Mouse (Mus musculus): Measurements from ENCODE around the gene Pxdn. TPM values are rescaled to one million over a fixed set of nuclear protein-coding genes. Genes with fewer than 3 reads are reported as not detected.

The Pxdn gene
- total and polyA plus RNA-seq, 3 experiments = 0.44 TPM; not detected in 2

- Histone ChIP-seq H3K9me3 (replicated peaks) (peaks cover 77% of the 10 kb centered on the region), H3K4me1 (ENCODE audit: insufficient read depth, low read depth, low read length) (no peaks in the 10 kb centered on the region), H3K36me3 (replicated peaks) (no peaks in the 10 kb centered on the region), H3K4me3 (ENCODE audit: low read depth, low read length) (no peak overlapping the region), H3K27me3 (ENCODE audit: insufficient read depth, low read length) (no peaks in the 10 kb centered on the region)
- no peak for ATAC-seq (ENCODE audit: extremely low read depth, insufficient number of reproducible peaks, low FRiP score, poor library complexity, severe bottlenecking)
- no peak for TF ChIP-seq TAL1 (conservative IDR thresholded peaks at IDR 0.05; ENCODE audit: low read depth, low read length)
- no peak for TF ChIP-seq GATA1 (IDR thresholded peaks at IDR 0.05; ENCODE audit: borderline replicate concordance, low read length)
- TF ChIP-seq GATA2 (IDR thresholded peaks at IDR 0.05; ENCODE audit: borderline replicate concordance, low read depth, low read length) = no peak
- TF ChIP-seq POLR2AphosphoS5 (IDR thresholded peaks at IDR 0.05; ENCODE audit: insufficient replicate concordance, low read depth, low read length) = no peak
- no peak for TF ChIP-seq CTCF (IDR thresholded peaks at IDR 0.05; ENCODE audit: low read depth, low read length)
- no peak for DNase-seq (ENCODE audit: low spot score)
Observed at GRCm38 (mm10) chr12:29981722-29982293, 44.4 kb downstream of the Pxdn start.

GRCm38 (mm10) chr12:29983190-29983589 is 45.8 kb downstream of the Pxdn start:
- TF ChIP-seq TAL1 (conservative IDR thresholded peaks at IDR 0.05; ENCODE audit: low read depth, low read length) (no peak), CTCF (IDR thresholded peaks at IDR 0.05; ENCODE audit: low read depth, low read length) (no peak), GATA2 (IDR thresholded peaks at IDR 0.05; ENCODE audit: borderline replicate concordance, low read depth, low read length) (no peak), GATA1 (IDR thresholded peaks at IDR 0.05; ENCODE audit: borderline replicate concordance, low read length) (no peak), POLR2AphosphoS5 (IDR thresholded peaks at IDR 0.05; ENCODE audit: insufficient replicate concordance, low read depth, low read length) (no peak)
- Histone ChIP-seq H3K9me3 (replicated peaks) (peaks cover 84% of the 10 kb centered on the region), H3K4me3 (ENCODE audit: low read depth, low read length) (no peak overlapping the region), H3K27me3 (ENCODE audit: insufficient read depth, low read length) (no peaks in the 10 kb centered on the region), H3K36me3 (replicated peaks) (no peaks in the 10 kb centered on the region), H3K4me1 (ENCODE audit: insufficient read depth, low read depth, low read length) (no peaks in the 10 kb centered on the region)
- DNase-seq (ENCODE audit: low spot score) (no peak), ATAC-seq (ENCODE audit: extremely low read depth, insufficient number of reproducible peaks, low FRiP score, poor library complexity, severe bottlenecking) (no peak)

- peaks cover 64% of the 10 kb centered on the region for H3K9me3 ChIP-seq (replicated peaks)
- H3K4me1 ChIP-seq (ENCODE audit: insufficient read depth, low read depth, low read length) = no peaks in the 10 kb centered on the region
- no peaks in the 10 kb centered on the region for H3K27me3 ChIP-seq (ENCODE audit: insufficient read depth, low read length)
- no peaks in the 10 kb centered on the region for H3K36me3 ChIP-seq (replicated peaks)
- no peak for TF ChIP-seq TAL1 (conservative IDR thresholded peaks at IDR 0.05; ENCODE audit: low read depth, low read length)
- H3K4me3 ChIP-seq (ENCODE audit: low read depth, low read length) = no peak overlapping the region
- DNase-seq (ENCODE audit: low spot score) = no peak
- no peak for ATAC-seq (ENCODE audit: extremely low read depth, insufficient number of reproducible peaks, low FRiP score, poor library complexity, severe bottlenecking)
Observed at GRCm38 (mm10) chr12:29985126-29985525, 47.7 kb downstream of the Pxdn start.

- no peak for TF ChIP-seq POLR2AphosphoS5 (IDR thresholded peaks at IDR 0.05; ENCODE audit: insufficient replicate concordance, low read depth, low read length)
- TF ChIP-seq GATA2 (IDR thresholded peaks at IDR 0.05; ENCODE audit: borderline replicate concordance, low read depth, low read length) = no peak
- TF ChIP-seq CTCF (IDR thresholded peaks at IDR 0.05; ENCODE audit: low read depth, low read length) = no peak
- TF ChIP-seq GATA1 (IDR thresholded peaks at IDR 0.05; ENCODE audit: borderline replicate concordance, low read length) = no peak
- no peak for TF ChIP-seq TAL1 (conservative IDR thresholded peaks at IDR 0.05; ENCODE audit: low read depth, low read length)
- Histone ChIP-seq H3K36me3 (replicated peaks) (no peaks in the 10 kb centered on the region), H3K27me3 (ENCODE audit: insufficient read depth, low read length) (no peaks in the 10 kb centered on the region), H3K4me1 (ENCODE audit: insufficient read depth, low read depth, low read length) (no peaks in the 10 kb centered on the region), H3K4me3 (ENCODE audit: low read depth, low read length) (no peak overlapping the region), H3K9me3 (replicated peaks) (peaks cover 60% of the 10 kb centered on the region)
- no peak for ATAC-seq (ENCODE audit: extremely low read depth, insufficient number of reproducible peaks, low FRiP score, poor library complexity, severe bottlenecking)
- no peak for DNase-seq (ENCODE audit: low spot score)
Observed at GRCm38 (mm10) chr12:29986241-29986640, 48.8 kb downstream of the Pxdn start.

GRCm38 (mm10) chr12:29998895-29999294 is 61.5 kb downstream of the Pxdn start:
- no peak for TF ChIP-seq POLR2AphosphoS5 (IDR thresholded peaks at IDR 0.05; ENCODE audit: insufficient replicate concordance, low read depth, low read length)
- TF ChIP-seq GATA2 (IDR thresholded peaks at IDR 0.05; ENCODE audit: borderline replicate concordance, low read depth, low read length) = no peak
- no peak for TF ChIP-seq TAL1 (conservative IDR thresholded peaks at IDR 0.05; ENCODE audit: low read depth, low read length)
- no peak for TF ChIP-seq GATA1 (IDR thresholded peaks at IDR 0.05; ENCODE audit: borderline replicate concordance, low read length)
- TF ChIP-seq CTCF (IDR thresholded peaks at IDR 0.05; ENCODE audit: low read depth, low read length) = no peak
- no peak for ATAC-seq (ENCODE audit: extremely low read depth, insufficient number of reproducible peaks, low FRiP score, poor library complexity, severe bottlenecking)
- Histone ChIP-seq H3K36me3 (replicated peaks) (no peaks in the 10 kb centered on the region), H3K4me1 (ENCODE audit: insufficient read depth, low read depth, low read length) (no peaks in the 10 kb centered on the region), H3K27me3 (ENCODE audit: insufficient read depth, low read length) (peaks cover 4% of the 10 kb centered on the region; the same call in 1 of the 2 replicates), H3K9me3 (replicated peaks) (peaks cover 81% of the 10 kb centered on the region), H3K4me3 (ENCODE audit: low read depth, low read length) (no peak overlapping the region)
- no peak for DNase-seq (ENCODE audit: low spot score)

GRCm38 (mm10) chr12:30001951-30002350 is 64.5 kb downstream of the Pxdn start:
- Histone ChIP-seq H3K36me3 (replicated peaks) (no peaks in the 10 kb centered on the region), H3K4me1 (ENCODE audit: insufficient read depth, low read depth, low read length) (no peaks in the 10 kb centered on the region; the same call in 1 of the 2 replicates), H3K9me3 (replicated peaks) (peaks cover 83% of the 10 kb centered on the region), H3K27me3 (ENCODE audit: insufficient read depth, low read length) (peaks cover 4% of the 10 kb centered on the region; the same call in 1 of the 2 replicates), H3K4me3 (ENCODE audit: low read depth, low read length) (0 out of 2 replicates have a peak overlapping the region, but pooled peaks have one; percentile 18)
- no peak for TF ChIP-seq GATA1 (IDR thresholded peaks at IDR 0.05; ENCODE audit: borderline replicate concordance, low read length)
- DNase-seq (ENCODE audit: low spot score) = no peak
- ATAC-seq (ENCODE audit: extremely low read depth, insufficient number of reproducible peaks, low FRiP score, poor library complexity, severe bottlenecking) = no peak

Measured in G1E (cell line).